Mouse (Mus musculus) stomach, postnatal 0 days (tissue): Measurements from ENCODE around the gene Fuz. TPM values are rescaled to one million over a fixed set of nuclear protein-coding genes. Genes with fewer than 3 reads are reported as not detected.

Experiments used
- ATAC-seq: fragments of 200-750 bp; cut with Nextera tagmentation; 2 replicates; pipeline ENCODE4 v1.8.0; 2017; ENCODE audit not compliant: low FRiP score, low TSS enrichment
- DNase-seq: peaks from one replicate; pipeline ENCODE4 v3.0.0-alpha.2; 2016; ENCODE audit warnings: low spot score
- H3K27ac ChIP-seq: fragments of 300-500 bp; sonication (generic); replicated peaks from 2 replicates; pipeline ENCODE4 v1.5.1; 2014; ENCODE audit warnings: mild to moderate bottlenecking, control low read depth
- H3K27me3 ChIP-seq: fragments of 300-500 bp; sonication (generic); 2 replicates; pipeline ENCODE4 v1.6.1; 2014; ENCODE audit warnings: low read length; ENCODE audit not compliant: control insufficient read depth, insufficient read depth
- H3K36me3 ChIP-seq: fragments of 300-500 bp; sonication (generic); 2 replicates; pipeline ENCODE4 v1.6.1; 2014; ENCODE audit warnings: low read length, mixed read lengths; ENCODE audit not compliant: control insufficient read depth, insufficient read depth
- H3K4me1 ChIP-seq: fragments of 300-500 bp; sonication (generic); replicated peaks from 2 replicates; pipeline ENCODE4 v1.6.1; 2014; ENCODE audit warnings: antibody characterized with exemption; ENCODE audit not compliant: control insufficient read depth, insufficient read depth
- H3K4me2 ChIP-seq: fragments of 300-500 bp; sonication (generic); replicated peaks from 2 replicates; pipeline ENCODE4 v1.6.1; 2014; ENCODE audit warnings: low read depth, mild to moderate bottlenecking, control low read depth, moderate library complexity
- H3K4me3 ChIP-seq: fragments of 300-500 bp; sonication (generic); 2 replicates; pipeline ENCODE4 v1.5.1; 2014; ENCODE audit warnings: low read depth, low read length, control low read depth
- H3K9ac ChIP-seq: fragments of 300-500 bp; sonication (generic); 2 replicates; pipeline ENCODE4 v1.6.1; 2014; ENCODE audit warnings: mild to moderate bottlenecking, low read length, control low read depth, mixed read lengths
- H3K9me3 ChIP-seq: fragments of 300-500 bp; sonication (generic); 2 replicates; pipeline ENCODE4 v1.6.1; 2016; ENCODE audit warnings: low read length; ENCODE audit not compliant: control insufficient read depth
- CTCF ChIP-seq: IDR thresholded peaks from 2 replicates; pipeline ENCODE4 v1.5.1; 2016; ENCODE audit warnings: antibody characterized with exemption, low read depth, mild to moderate bottlenecking, moderate library complexity
- EP300 ChIP-seq: optimal IDR thresholded peaks from 2 replicates; pipeline ENCODE3; 2016; ENCODE audit warnings: antibody characterized with exemption
- WGBS: fragments of 180-500 bp; shearing (Covaris S2); extraction: QIAGEN DNeasy Blood & Tissue Kit; methylation state at CpG from one replicate; pipeline ENCODE4 v1.1.7; 2014; 5-methylcytosine and 5-hydroxymethylcytosine counted together
- polyA plus RNA-seq: library from polyadenylated mRNA; unstranded; fragments of >200 nt; fragmentation: Nextera tagmentation; extraction: Ambion mirVana; gene quantifications from 2 replicates; pipeline ENCODE4 v1.2.1, GENCODE M21; 2015

Fuz gene
- polyA plus RNA-seq, 1 experiment from 2014 or later, result 13.1 TPM

GRCm38 (mm10) chr7:44863982-44864494, 31.8 kb upstream of the Fuz start:
- Histone ChIP-seq H3K4me2 (no peak overlapping the region), H3K9me3 (no peaks in the 10 kb centered on the region), H3K4me1 (peaks cover 23% of the 10 kb centered on the region), H3K4me3 (no peak overlapping the region), H3K27ac (no peak overlapping the region), H3K27me3 (no peaks in the 10 kb centered on the region), H3K36me3 (peaks cover 27% of the 10 kb centered on the region), H3K9ac (no peak overlapping the region)
- WGBS, result 82% methylated on average over 11 of the region's 11 CpGs
- DNase-seq (no peak), ATAC-seq (no peak)
- TF ChIP-seq CTCF (no peak), EP300 (no peak)

- Histone ChIP-seq H3K4me2 (no peak overlapping the region), H3K4me1 (peaks cover 23% of the 10 kb centered on the region), H3K27me3 (no peaks in the 10 kb centered on the region), H3K36me3 (peaks cover 27% of the 10 kb centered on the region), H3K9ac (no peak overlapping the region), H3K4me3 (no peak overlapping the region), H3K9me3 (no peaks in the 10 kb centered on the region), H3K27ac (peak overlapping the region; percentile 100)
- no peak for TF ChIP-seq EP300
- TF ChIP-seq CTCF, result 0 out of 2 replicates have a peak, but pooled peaks have one; percentile 2
- 74% methylated on average over 24 of the region's 24 CpGs for WGBS
- peak; percentile 41 for DNase-seq
- no peak for ATAC-seq
These were observed 31.0 kb upstream of the Fuz start for GRCm38 (mm10) chr7:44864595-44865542.

DNA sequence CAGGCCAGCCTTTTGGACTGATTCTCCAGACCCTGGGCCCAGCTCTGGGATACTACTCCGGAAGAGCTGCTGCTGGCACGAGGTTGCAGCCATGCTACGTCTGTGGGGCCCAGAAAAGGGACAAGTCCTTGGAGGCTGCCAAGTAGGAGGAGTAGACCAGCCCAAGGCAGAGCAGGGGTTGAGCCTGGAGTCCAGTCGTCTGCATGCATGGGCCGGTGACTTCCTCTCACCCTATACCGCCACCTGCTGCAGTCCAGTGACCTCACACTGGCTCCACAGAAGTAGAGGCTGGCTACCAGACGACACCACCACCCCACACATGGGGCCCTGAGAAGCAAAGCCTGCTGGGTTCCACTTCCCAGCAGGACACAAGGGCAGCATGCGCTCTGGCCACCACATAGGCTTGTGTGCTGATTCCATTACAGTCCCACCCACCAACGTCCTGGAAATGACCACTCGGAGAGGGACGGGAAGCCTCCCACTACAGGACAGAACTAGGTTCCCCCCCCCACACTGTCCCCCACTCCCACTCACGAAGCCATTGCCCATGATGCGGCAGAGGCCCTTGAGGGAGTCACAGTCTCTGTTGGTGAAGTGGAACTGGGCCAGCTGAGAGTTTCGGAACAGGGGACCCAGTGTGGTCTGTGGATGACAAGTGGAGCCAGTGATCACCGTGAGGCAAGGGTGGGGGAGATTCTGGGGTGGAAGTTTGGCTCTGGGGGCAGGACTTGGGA, 29.4 kb upstream of the Fuz start:
- peaks cover 23% of the 10 kb centered on the region for H3K4me1 ChIP-seq
- no peaks in the 10 kb centered on the region for H3K9me3 ChIP-seq
- H3K27ac ChIP-seq, result peak overlapping the region; percentile 100
- H3K27me3 ChIP-seq, result no peaks in the 10 kb centered on the region
- peak; percentile 60 for ATAC-seq
- DNase-seq, result peak; percentile 87
- 22% methylated on average over 15 of the region's 15 CpGs for WGBS
- peak; percentile 60 for TF ChIP-seq CTCF
- TF ChIP-seq EP300, result no peak
- peak overlapping the region; percentile 41 for H3K9ac ChIP-seq
- peak overlapping the region; percentile 75 for H3K4me2 ChIP-seq
- peaks cover 27% of the 10 kb centered on the region for H3K36me3 ChIP-seq
- H3K4me3 ChIP-seq, result peak overlapping the region; percentile 12

DNA sequence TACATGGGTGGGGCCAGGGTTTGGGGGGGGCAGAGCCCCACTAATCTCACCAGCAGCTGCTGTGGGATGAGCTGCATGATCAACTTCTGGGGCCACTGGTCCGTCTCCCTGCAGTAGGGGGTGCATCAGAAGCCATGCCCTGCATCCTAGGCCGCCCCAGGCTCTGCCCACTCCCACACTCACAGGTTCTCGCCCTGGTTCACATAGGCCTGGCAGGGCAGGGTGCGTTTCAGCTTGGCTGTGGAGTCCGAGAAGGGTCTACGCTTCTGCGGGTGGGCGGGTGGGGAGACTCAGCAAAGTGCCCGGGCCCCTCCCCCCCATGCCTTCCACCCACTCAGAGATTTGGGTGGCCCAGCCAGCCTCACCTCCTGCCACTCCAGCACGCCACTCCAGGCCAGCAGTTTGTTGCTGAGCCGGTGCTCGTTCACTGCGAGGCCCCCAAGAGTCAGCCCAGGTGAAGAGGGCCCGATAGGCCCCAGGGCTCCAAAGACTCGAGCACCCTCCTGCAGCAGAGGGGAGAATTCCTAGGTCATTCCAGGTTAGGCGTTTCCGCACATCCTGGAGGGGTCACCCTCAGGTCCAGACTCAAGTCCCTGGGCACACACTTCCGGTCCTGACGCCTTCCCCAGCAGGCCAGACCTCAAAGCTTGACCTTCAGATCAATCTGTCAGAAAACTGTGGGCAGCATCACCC, 28.7 kb upstream of the Fuz start:
- no peaks in the 10 kb centered on the region for H3K9me3 ChIP-seq
- peak overlapping the region; percentile 75 for H3K4me2 ChIP-seq
- 42% methylated on average over 19 of the region's 19 CpGs for WGBS
- TF ChIP-seq EP300 (no peak), CTCF (no peak)
- peaks cover 23% of the 10 kb centered on the region for H3K4me1 ChIP-seq
- DNase-seq (no peak), ATAC-seq (no peak)
- peak overlapping the region; percentile 99; the same call in 1 of the 2 replicates for H3K9ac ChIP-seq
- H3K4me3 ChIP-seq, result peak overlapping the region; percentile 98; the same call in 1 of the 2 replicates
- peaks cover 25% of the 10 kb centered on the region for H3K36me3 ChIP-seq
- H3K27me3 ChIP-seq, result no peaks in the 10 kb centered on the region
- H3K27ac ChIP-seq, result peak overlapping the region; percentile 100

GRCm38 (mm10) chr7:44867802-44868201, 28.1 kb upstream of the Fuz start:
- 22% methylated on average over 9 of the region's 9 CpGs for WGBS
- Histone ChIP-seq H3K4me3 (peak overlapping the region; percentile 98), H3K27ac (peak overlapping the region; percentile 100), H3K36me3 (peaks cover 19% of the 10 kb centered on the region), H3K9ac (peak overlapping the region; percentile 99), H3K9me3 (no peaks in the 10 kb centered on the region), H3K4me2 (peak overlapping the region; percentile 75), H3K27me3 (no peaks in the 10 kb centered on the region), H3K4me1 (peaks cover 23% of the 10 kb centered on the region)
- ATAC-seq (no peak), DNase-seq (no peak)
- TF ChIP-seq EP300 (no peak), CTCF (no peak)
